In the genomic region with DNA sequence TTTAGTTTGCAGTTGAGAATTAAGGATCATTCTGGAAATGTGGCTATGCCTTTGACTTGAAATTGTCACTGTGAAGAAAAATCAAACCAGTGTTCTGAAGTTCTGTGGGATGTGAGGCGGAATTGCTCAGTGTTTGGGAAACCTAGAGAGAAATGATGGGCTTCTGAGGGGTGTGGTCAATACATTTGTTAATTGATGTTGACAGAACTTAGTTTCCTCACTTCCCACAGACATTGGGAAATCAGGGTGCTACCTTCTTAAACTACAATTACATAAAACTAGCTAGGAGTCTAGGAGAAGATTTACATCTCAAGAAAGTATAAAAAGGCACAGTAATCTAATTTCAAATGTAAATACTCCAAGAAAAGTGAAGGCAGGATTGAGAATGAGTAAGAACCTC, we compare ENCODE assay signal across 25 mouse cellular contexts.
"Had no signal": no experiment of that assay in that cellular context is flagged by ENCODE, and none has a peak within 500 bp of the region (broad histone marks: within the 10 kb centered on the region; RNA-seq: fewer than 3 reads in every experiment).

No protein-coding gene starts in this region.

- H3K27ac ChIP-seq: heart, embryonic 10.5 days; heart, embryonic 13.5 days; heart, embryonic 15.5 days; hindbrain, embryonic 13.5 days; hindbrain, embryonic 15.5 days; hindbrain, postnatal 0 days; kidney, embryonic 15.5 days; kidney, postnatal 0 days; limb, embryonic 13.5 days; limb, embryonic 15.5 days; liver, embryonic 12.5 days had no signal

- H3K27me3 ChIP-seq: heart, embryonic 13.5 days; heart, embryonic 15.5 days; hindbrain, embryonic 13.5 days; hindbrain, embryonic 15.5 days; kidney, embryonic 15.5 days; limb, embryonic 13.5 days; limb, embryonic 15.5 days; liver, embryonic 12.5 days had no signal

- H3K4me1 ChIP-seq: heart, embryonic 10.5 days; heart, embryonic 13.5 days; heart, embryonic 15.5 days; hindbrain, embryonic 13.5 days; hindbrain, embryonic 15.5 days; kidney, embryonic 15.5 days; limb, embryonic 13.5 days; limb, embryonic 15.5 days had no signal

- H3K4me3 ChIP-seq: heart, embryonic 10.5 days; heart, embryonic 13.5 days; heart, embryonic 15.5 days; hindbrain, embryonic 13.5 days; hindbrain, embryonic 15.5 days; kidney, embryonic 15.5 days; limb, embryonic 13.5 days; limb, embryonic 15.5 days; liver, embryonic 12.5 days had no signal

- DNase-seq: gastrocnemius, postnatal 14 days; gastrocnemius, postnatal 36 days; heart, adult 18-20 months; heart, postnatal 14 days; heart, postnatal 36 days; kidney, adult 11 months; kidney, adult 2 months; kidney, adult 9 months; kidney, postnatal 14 days; kidney, postnatal 36 days; layer of hippocampus, adult 9-11 months; layer of hippocampus, postnatal 36 days; left cerebral cortex, postnatal 4 days had no signal

- ATAC-seq: hindbrain, postnatal 0 days; intestine, embryonic 16.5 days; liver, embryonic 12.5 days had no signal
